Mouse (Mus musculus): ENCODE measurements around the gene Gm49345. TPM values are rescaled to one million over a fixed set of nuclear protein-coding genes. Genes with fewer than 3 reads are reported as not detected.

Gm49345 gene
- polyA plus RNA-seq, 1 experiment from 2014 or later = 1.2 TPM

DNA sequence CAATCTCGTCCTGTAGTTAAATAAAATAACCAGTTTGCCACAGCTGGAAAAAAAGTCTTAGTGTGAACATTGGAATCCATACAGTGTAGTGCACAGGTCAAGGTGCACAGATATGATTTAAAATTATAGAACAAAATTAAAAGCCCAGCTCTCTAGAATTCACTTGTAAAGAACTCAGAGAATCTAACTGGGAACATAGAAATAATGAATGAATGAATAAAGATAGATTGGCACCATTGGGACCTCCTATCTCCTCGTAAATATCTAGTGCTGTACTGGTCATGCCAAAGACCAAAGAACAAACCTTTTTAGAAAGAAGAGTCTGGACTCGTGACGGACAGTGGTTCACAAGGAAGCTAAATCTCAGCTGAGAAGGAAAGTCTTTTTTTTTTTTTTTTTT lies 83.8 kb downstream of the Gm49345 start, which contains the start of gene Zfp748:
TSS of gene Zfp748 (minus strand) at position 101 of the 400 bp plus-strand sequence.
- in situ Hi-C loops (cut with MboI; ENCODE audit: low pct_unique_long_range_greater_than_20kb) = no loop called here
- no peaks in the 10 kb centered on the region for H3K27me3 ChIP-seq
- CTCF ChIA-PET = no interaction called here
- POLR2A ChIA-PET = no interaction called here
- ATAC-seq = no peak
- no peak for TF ChIP-seq CTCF (IDR thresholded peaks at IDR 0.05)
- DNase-seq (ENCODE audit: low read depth, low spot score) = no peak

DNA sequence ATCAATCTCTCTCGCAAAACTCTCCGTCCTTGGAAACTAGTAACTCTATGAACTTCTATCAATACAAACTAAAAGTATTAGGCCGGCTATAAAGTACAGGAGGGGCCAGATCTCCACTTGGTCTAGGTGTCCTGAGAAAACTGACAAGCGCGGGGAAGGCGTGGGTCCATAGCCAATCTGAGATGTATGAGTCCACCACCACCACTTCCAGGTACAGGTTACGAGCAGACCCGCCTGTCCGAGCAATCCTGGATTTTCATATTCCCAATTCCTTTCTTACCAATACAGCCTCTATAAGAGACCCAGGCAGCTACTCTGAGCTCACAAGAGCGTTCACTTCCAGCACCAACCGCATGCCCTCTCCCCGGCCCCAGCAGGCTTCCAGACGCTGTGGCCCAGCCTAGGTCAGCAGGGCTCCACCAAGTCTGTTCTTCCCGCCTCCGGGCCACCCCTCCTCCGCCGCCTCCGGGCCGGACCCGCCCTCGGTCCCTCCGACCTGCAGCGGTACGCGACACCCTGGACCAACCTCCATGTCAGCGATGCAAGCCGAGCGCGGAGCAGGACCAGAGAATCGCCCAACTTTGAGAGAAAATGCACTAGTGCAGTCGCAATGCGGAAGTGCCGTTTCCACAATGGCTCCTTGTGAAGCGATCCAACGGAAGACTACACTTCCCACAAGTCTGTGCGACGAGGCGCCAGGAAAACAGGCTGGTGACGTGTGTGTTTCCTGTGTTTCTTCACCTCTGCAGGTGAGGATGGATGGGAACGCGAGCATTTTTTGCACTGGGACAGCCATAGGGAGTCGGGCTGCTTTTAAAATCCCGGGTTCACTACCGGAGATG lies 84.8 kb downstream of the Gm49345 start:
- ChIA-PET CTCF (no interaction called here), POLR2A (no interaction called here)
- ATAC-seq = peak; percentile 98
- TF ChIP-seq CTCF (IDR thresholded peaks at IDR 0.05) = no peak
- DNase-seq (ENCODE audit: low read depth, low spot score) = peak; percentile 54
- H3K27me3 ChIP-seq = no peaks in the 10 kb centered on the region
- in situ Hi-C loops (cut with MboI; ENCODE audit: low pct_unique_long_range_greater_than_20kb) = no loop called here

DNA sequence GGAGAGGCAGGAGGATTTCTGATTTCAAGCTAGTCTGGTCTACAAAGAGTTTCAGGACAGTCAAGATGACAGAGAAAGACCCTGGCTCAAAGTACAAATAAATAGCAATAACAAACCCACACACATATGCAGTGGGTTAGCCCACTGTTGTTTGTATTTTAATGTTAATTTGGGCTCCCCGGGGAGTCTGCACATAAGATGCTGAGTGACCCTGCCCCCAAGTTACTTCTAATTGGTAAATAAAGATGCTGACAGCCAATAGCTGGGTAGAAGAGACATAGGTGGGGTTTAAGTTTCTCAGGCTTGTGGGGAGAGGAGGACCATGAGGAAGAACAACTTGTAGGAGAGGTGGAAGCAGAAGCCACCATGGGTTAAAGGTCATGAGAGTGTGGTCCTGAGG lies 91.6 kb downstream of the Gm49345 start:
- POLR2A ChIA-PET = no interaction called here
- TF ChIP-seq CTCF (IDR thresholded peaks at IDR 0.05) = no peak
- no peak for ATAC-seq
- DNase-seq (ENCODE audit: low read depth, low spot score) = no peak
- CTCF ChIA-PET = no interaction called here
- in situ Hi-C loops (cut with MboI; ENCODE audit: low pct_unique_long_range_greater_than_20kb) = no loop called here
- no peaks in the 10 kb centered on the region for H3K27me3 ChIP-seq

Other genes with a start within 250 kb of the Gm49345 start
- 6.5 TPM for gene Zfp429, start 237.9 kb downstream of the Gm49345 start, polyA plus RNA-seq (2021)
- gene Zfp459, start 216.4 kb downstream of the Gm49345 start, polyA plus RNA-seq (2021) = not detected
- 11.3 TPM for gene Zfp874a, start 186.1 kb downstream of the Gm49345 start, polyA plus RNA-seq (2021)
- 11.3 TPM for gene Zfp874b, start 153.5 kb downstream of the Gm49345 start, polyA plus RNA-seq (2021)
- gene Zfp58, start 137.2 kb downstream of the Gm49345 start, polyA plus RNA-seq (2021) = 9.2 TPM
- not detected for gene Gm26965, start 111.6 kb downstream of the Gm49345 start, polyA plus RNA-seq (2021)
- 14.2 TPM for gene Zfp87, start 111.6 kb downstream of the Gm49345 start, polyA plus RNA-seq (2021)
- 6.3 TPM for gene Zfp748, start 83.9 kb downstream of the Gm49345 start, polyA plus RNA-seq (2021)
- gene Zfp729b, start 28.1 kb downstream of the Gm49345 start, polyA plus RNA-seq (2021) = 7.5 TPM
- 4.4 TPM for gene Zfp729a, start within 50 bp of the Gm49345 start, polyA plus RNA-seq (2021)
- gene Zfp738, start 49.3 kb upstream of the Gm49345 start, polyA plus RNA-seq (2021) = 6.8 TPM
- 11.8 TPM for gene Zfp65, start 91.4 kb upstream of the Gm49345 start, polyA plus RNA-seq (2021)
- gene Zfp85, start 117.5 kb upstream of the Gm49345 start, polyA plus RNA-seq (2021) = 3.2 TPM
- 1.2 TPM for gene Zfp493, start 141.9 kb upstream of the Gm49345 start, polyA plus RNA-seq (2021)
- gene Zfp273, start 176.0 kb upstream of the Gm49345 start, polyA plus RNA-seq (2021) = 3.6 TPM
- 0.23 TPM for gene Gm10037, start 193.3 kb upstream of the Gm49345 start, polyA plus RNA-seq (2021)
- 0.14 TPM for gene BC048507, start 225.6 kb upstream of the Gm49345 start, polyA plus RNA-seq (2021)

All from Patski (cell line).